Mouse (Mus musculus): ENCODE data around the gene Fdxr.

DNA sequence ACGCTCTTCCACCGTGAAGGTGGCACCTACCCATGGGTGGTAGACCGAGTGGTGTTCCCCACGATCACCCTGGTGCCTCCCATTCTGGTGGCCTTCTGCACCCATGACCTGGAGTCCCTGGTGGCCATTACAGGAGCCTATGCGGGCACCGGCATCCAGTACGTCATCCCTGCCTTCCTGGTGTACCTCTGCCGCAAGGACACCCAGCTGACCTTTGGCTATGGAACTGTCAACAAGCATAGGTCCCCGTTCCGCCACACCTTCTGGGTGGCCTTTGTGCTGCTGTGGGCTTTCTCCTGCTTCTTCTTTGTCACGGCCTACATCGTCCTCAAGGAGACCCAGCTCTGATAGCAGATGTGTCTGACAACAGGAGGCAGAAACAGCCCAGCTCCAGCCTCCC lies 33.1 kb downstream of the Fdxr start:
- TF ChIP-seq POLR2A (IDR thresholded peaks at IDR 0.05; ENCODE audit: extremely low read depth, insufficient read depth, low read length), result no peak
- no peak for TF ChIP-seq CTCF (IDR thresholded peaks at IDR 0.05; ENCODE audit: extremely low read depth, insufficient read depth, low read length)
